Mouse (Mus musculus): ENCODE measurements at regions not wholly inside any gene's neighbourhood (a gene's known extent, or its start where the extent isn't known, plus 50 kb on each side); places are given as distances from the start of the nearest gene placed in this dataset.
"Not testable (repeated sequence)": the region's sequence is repeated elsewhere in the genome, so short reads cannot be mapped to it uniquely, and the experiment has no call there.

DNA sequence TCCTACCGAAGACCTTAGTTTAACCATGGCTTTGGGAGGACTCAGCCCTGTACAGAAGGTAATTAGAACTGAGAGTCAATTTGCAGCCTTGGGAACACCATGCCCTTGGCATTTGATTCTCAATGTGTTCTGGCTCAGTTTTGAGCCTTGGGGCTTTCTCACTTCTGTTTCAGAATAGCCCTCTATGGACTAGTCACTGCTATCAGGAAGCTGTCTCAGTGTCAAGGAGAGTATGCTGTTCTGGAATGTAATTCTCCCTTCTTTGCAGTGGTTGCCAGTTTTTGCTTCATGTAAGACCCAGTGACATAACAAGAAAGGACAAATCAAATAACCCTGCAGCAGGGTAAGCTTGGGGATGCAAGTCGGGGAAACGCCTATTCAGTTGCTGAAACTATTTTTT is 297.7 kb downstream of the Grxcr1 start:
- DNase-seq (ENCODE audit: low read depth in 3 of 3, low spot score in 3 of 3) (no peak), ATAC-seq (ENCODE audit: insufficient read depth) (no peak)
- no peak overlapping the region for H3K4me2 ChIP-seq (ENCODE audit: low read depth)
- H3K27ac ChIP-seq, result no peak overlapping the region
- no peak overlapping the region for H3K9ac ChIP-seq (replicated peaks)
- H3K4me1 ChIP-seq (replicated peaks; ENCODE audit: control insufficient read depth in 2 of 2, insufficient read depth in 2 of 2, low read length in 1 of 2), result no peaks in the 10 kb centered on the region
- H3K4me3 ChIP-seq (ENCODE audit: insufficient read depth in 1 of 2, low read depth in 2 of 2, low read length in 2 of 2), result no peak overlapping the region
- WGBS (ENCODE audit: insufficient replicate concordance), result 74% methylated on average over 3 of the region's 3 CpGs
- no peaks in the 10 kb centered on the region for H3K27me3 ChIP-seq (ENCODE audit: control insufficient read depth, insufficient read depth, low read length)
- H3K36me3 ChIP-seq (replicated peaks; ENCODE audit: control insufficient read depth, insufficient read depth, low read depth), result no peaks in the 10 kb centered on the region
- TF ChIP-seq EP300 (IDR thresholded peaks at IDR 0.05; ENCODE audit: low read depth) (no peak), CTCF (IDR thresholded peaks at IDR 0.05; ENCODE audit: low read depth) (no peak)
- no peaks in the 10 kb centered on the region for H3K9me3 ChIP-seq (ENCODE audit: control insufficient read depth, low read length)

DNA sequence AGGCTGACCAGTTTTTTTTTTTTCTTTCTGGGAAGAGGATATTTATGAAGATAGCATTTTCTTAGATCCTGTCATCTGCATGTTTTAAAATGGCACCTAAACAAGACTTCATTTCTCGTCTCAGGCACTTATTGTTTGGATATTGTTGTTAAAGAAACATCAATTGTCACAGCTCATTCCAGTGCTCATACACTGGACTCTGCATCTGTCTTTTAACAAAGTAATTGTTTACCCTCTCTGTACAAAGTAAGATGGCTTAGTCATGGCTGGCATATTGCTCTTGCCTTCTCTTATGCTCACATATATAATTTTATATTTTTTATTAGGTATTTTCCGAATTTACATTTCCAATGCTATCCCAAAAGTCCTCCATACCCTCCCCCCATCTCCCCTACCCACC is 298.2 kb downstream of the Grxcr1 start:
- Histone ChIP-seq H3K27ac (no peak overlapping the region), H3K4me1 (replicated peaks; ENCODE audit: control insufficient read depth in 2 of 2, insufficient read depth in 2 of 2, low read length in 1 of 2) (no peaks in the 10 kb centered on the region), H3K9me3 (ENCODE audit: control insufficient read depth, low read length) (no peaks in the 10 kb centered on the region), H3K9ac (replicated peaks) (no peak overlapping the region), H3K4me3 (ENCODE audit: insufficient read depth in 1 of 2, low read depth in 2 of 2, low read length in 2 of 2) (no peak overlapping the region), H3K36me3 (replicated peaks; ENCODE audit: control insufficient read depth, insufficient read depth, low read depth) (no peaks in the 10 kb centered on the region), H3K27me3 (ENCODE audit: control insufficient read depth, insufficient read depth, low read length) (no peaks in the 10 kb centered on the region), H3K4me2 (ENCODE audit: low read depth) (no peak overlapping the region)
- DNase-seq (ENCODE audit: low read depth in 3 of 3, low spot score in 3 of 3) (no peak), ATAC-seq (ENCODE audit: insufficient read depth) (no peak)
- no peak for TF ChIP-seq CTCF (IDR thresholded peaks at IDR 0.05; ENCODE audit: low read depth)
- TF ChIP-seq EP300 (IDR thresholded peaks at IDR 0.05; ENCODE audit: low read depth), result no peak
- 22% methylated on average over 2 of the region's 2 CpGs for WGBS (ENCODE audit: insufficient replicate concordance)

GRCm38 (mm10) chr5:68350921-68351320 is 319.3 kb downstream of the Grxcr1 start:
- no peak overlapping the region for H3K4me3 ChIP-seq (ENCODE audit: insufficient read depth in 1 of 2, low read depth in 2 of 2, low read length in 2 of 2)
- no peaks in the 10 kb centered on the region for H3K9me3 ChIP-seq (ENCODE audit: control insufficient read depth, low read length)
- no peak overlapping the region for H3K4me2 ChIP-seq (ENCODE audit: low read depth)
- H3K36me3 ChIP-seq (replicated peaks; ENCODE audit: control insufficient read depth, insufficient read depth, low read depth), result no peaks in the 10 kb centered on the region
- ATAC-seq (ENCODE audit: insufficient read depth) (no peak), DNase-seq (ENCODE audit: low read depth in 3 of 3, low spot score in 3 of 3) (no peak)
- no peaks in the 10 kb centered on the region for H3K27me3 ChIP-seq (ENCODE audit: control insufficient read depth, insufficient read depth, low read length)
- 35% methylated on average over 2 of the region's 2 CpGs for WGBS (ENCODE audit: insufficient replicate concordance)
- no peaks in the 10 kb centered on the region for H3K4me1 ChIP-seq (replicated peaks; ENCODE audit: control insufficient read depth in 2 of 2, insufficient read depth in 2 of 2, low read length in 1 of 2)
- no peak overlapping the region for H3K27ac ChIP-seq
- no peak for TF ChIP-seq CTCF (IDR thresholded peaks at IDR 0.05; ENCODE audit: low read depth)
- TF ChIP-seq EP300 (IDR thresholded peaks at IDR 0.05; ENCODE audit: low read depth), result no peak
- no peak overlapping the region for H3K9ac ChIP-seq (replicated peaks)

- Histone ChIP-seq H3K27me3 (ENCODE audit: control insufficient read depth, insufficient read depth, low read length) (no peaks in the 10 kb centered on the region), H3K4me1 (replicated peaks; ENCODE audit: control insufficient read depth in 2 of 2, insufficient read depth in 2 of 2, low read length in 1 of 2) (no peaks in the 10 kb centered on the region), H3K4me3 (ENCODE audit: insufficient read depth in 1 of 2, low read depth in 2 of 2, low read length in 2 of 2) (no peak overlapping the region), H3K36me3 (replicated peaks; ENCODE audit: control insufficient read depth, insufficient read depth, low read depth) (no peaks in the 10 kb centered on the region), H3K9ac (replicated peaks) (no peak overlapping the region), H3K4me2 (ENCODE audit: low read depth) (no peak overlapping the region), H3K27ac (no peak overlapping the region), H3K9me3 (ENCODE audit: control insufficient read depth, low read length) (no peaks in the 10 kb centered on the region)
- WGBS (ENCODE audit: insufficient replicate concordance), result 52% methylated on average over 5 of the region's 5 CpGs
- DNase-seq (ENCODE audit: low read depth in 3 of 3, low spot score in 3 of 3), result no peak
- ATAC-seq (ENCODE audit: insufficient read depth), result no peak
- TF ChIP-seq EP300 (IDR thresholded peaks at IDR 0.05; ENCODE audit: low read depth) (no peak), CTCF (IDR thresholded peaks at IDR 0.05; ENCODE audit: low read depth) (no peak)
Measured at GRCm38 (mm10) chr5:68351793-68352192, 320.2 kb downstream of the Grxcr1 start.

- no peak overlapping the region for H3K4me3 ChIP-seq (ENCODE audit: insufficient read depth in 1 of 2, low read depth in 2 of 2, low read length in 2 of 2)
- no peaks in the 10 kb centered on the region for H3K4me1 ChIP-seq (replicated peaks; ENCODE audit: control insufficient read depth in 2 of 2, insufficient read depth in 2 of 2, low read length in 1 of 2)
- WGBS (ENCODE audit: insufficient replicate concordance), result 61% methylated on average over 4 of the region's 4 CpGs
- no peaks in the 10 kb centered on the region for H3K27me3 ChIP-seq (ENCODE audit: control insufficient read depth, insufficient read depth, low read length)
- ATAC-seq (ENCODE audit: insufficient read depth), result no peak
- H3K27ac ChIP-seq, result no peak overlapping the region
- H3K4me2 ChIP-seq (ENCODE audit: low read depth), result no peak overlapping the region
- H3K9ac ChIP-seq (replicated peaks), result no peak overlapping the region
- H3K9me3 ChIP-seq (ENCODE audit: control insufficient read depth, low read length), result no peaks in the 10 kb centered on the region
- TF ChIP-seq CTCF (IDR thresholded peaks at IDR 0.05; ENCODE audit: low read depth) (no peak), EP300 (IDR thresholded peaks at IDR 0.05; ENCODE audit: low read depth) (no peak)
- no peaks in the 10 kb centered on the region for H3K36me3 ChIP-seq (replicated peaks; ENCODE audit: control insufficient read depth, insufficient read depth, low read depth)
- no peak for DNase-seq (ENCODE audit: low read depth in 3 of 3, low spot score in 3 of 3)
Measured at GRCm38 (mm10) chr5:68353211-68353610, 321.6 kb downstream of the Grxcr1 start.

GRCm38 (mm10) chr5:68353816-68354215 is 322.2 kb downstream of the Grxcr1 start:
- not testable (repeated sequence) for H3K27ac ChIP-seq; H3K4me2 ChIP-seq (ENCODE audit: low read depth); H3K4me1 ChIP-seq (replicated peaks; ENCODE audit: control insufficient read depth in 2 of 2, insufficient read depth in 2 of 2, low read length in 1 of 2); DNase-seq (ENCODE audit: low read depth in 3 of 3, low spot score in 3 of 3); H3K9ac ChIP-seq (replicated peaks); H3K9me3 ChIP-seq (ENCODE audit: control insufficient read depth, low read length); H3K36me3 ChIP-seq (replicated peaks; ENCODE audit: control insufficient read depth, insufficient read depth, low read depth); H3K4me3 ChIP-seq (ENCODE audit: insufficient read depth in 1 of 2, low read depth in 2 of 2, low read length in 2 of 2); ATAC-seq (ENCODE audit: insufficient read depth); H3K27me3 ChIP-seq (ENCODE audit: control insufficient read depth, insufficient read depth, low read length)
- 68% methylated on average over 3 of the region's 3 CpGs for WGBS (ENCODE audit: insufficient replicate concordance)

Measured in liver, embryonic 14.5 days (tissue).